Mouse (Mus musculus): ENCODE results near the gene Ctsw. TPM values are rescaled to one million over a fixed set of nuclear protein-coding genes. Genes with fewer than 3 reads are reported as not detected.

The Ctsw gene
- total and polyA plus RNA-seq, 3 experiments, result not detected

GRCm38 (mm10) chr19:5444954-5445353 is 23.4 kb downstream of the Ctsw start:
- no peak for DNase-seq (ENCODE audit: low spot score)
- Histone ChIP-seq H3K9me3 (replicated peaks) (peaks cover 6% of the 10 kb centered on the region), H3K4me1 (ENCODE audit: insufficient read depth, low read depth, low read length) (peaks cover 28% of the 10 kb centered on the region), H3K4me3 (ENCODE audit: low read depth, low read length) (no peak overlapping the region), H3K27me3 (ENCODE audit: insufficient read depth, low read length) (peaks cover 45% of the 10 kb centered on the region), H3K36me3 (replicated peaks) (peaks cover 4% of the 10 kb centered on the region)
- TF ChIP-seq TAL1 (conservative IDR thresholded peaks at IDR 0.05; ENCODE audit: low read depth, low read length) (no peak), GATA2 (IDR thresholded peaks at IDR 0.05; ENCODE audit: borderline replicate concordance, low read depth, low read length) (no peak), CTCF (IDR thresholded peaks at IDR 0.05; ENCODE audit: low read depth, low read length) (no peak), POLR2AphosphoS5 (IDR thresholded peaks at IDR 0.05; ENCODE audit: insufficient replicate concordance, low read depth, low read length) (no peak)
- ATAC-seq (ENCODE audit: extremely low read depth, insufficient number of reproducible peaks, low FRiP score, poor library complexity, severe bottlenecking), result no peak

- peaks cover 1% of the 10 kb centered on the region for H3K36me3 ChIP-seq (replicated peaks)
- TF ChIP-seq POLR2AphosphoS5 (IDR thresholded peaks at IDR 0.05; ENCODE audit: insufficient replicate concordance, low read depth, low read length) (no peak), GATA1 (IDR thresholded peaks at IDR 0.05; ENCODE audit: borderline replicate concordance, low read length) (no peak), GATA2 (IDR thresholded peaks at IDR 0.05; ENCODE audit: borderline replicate concordance, low read depth, low read length) (no peak), CTCF (IDR thresholded peaks at IDR 0.05; ENCODE audit: low read depth, low read length) (no peak), TAL1 (conservative IDR thresholded peaks at IDR 0.05; ENCODE audit: low read depth, low read length) (no peak)
- no peak overlapping the region for H3K4me3 ChIP-seq (ENCODE audit: low read depth, low read length)
- H3K27me3 ChIP-seq (ENCODE audit: insufficient read depth, low read length), result peaks cover 45% of the 10 kb centered on the region
- H3K9me3 ChIP-seq (replicated peaks), result peaks cover 6% of the 10 kb centered on the region
- ATAC-seq (ENCODE audit: extremely low read depth, insufficient number of reproducible peaks, low FRiP score, poor library complexity, severe bottlenecking), result no peak
- peaks cover 25% of the 10 kb centered on the region for H3K4me1 ChIP-seq (ENCODE audit: insufficient read depth, low read depth, low read length)
- DNase-seq (ENCODE audit: low spot score), result no peak
Observed at GRCm38 (mm10) chr19:5444371-5444908, 23.9 kb downstream of the Ctsw start.

GRCm38 (mm10) chr19:5433951-5434350 is 34.4 kb downstream of the Ctsw start:
- Histone ChIP-seq H3K4me3 (ENCODE audit: low read depth, low read length) (peak overlapping the region; percentile 70; the same call in 1 of the 2 replicates), H3K9me3 (replicated peaks) (no peaks in the 10 kb centered on the region), H3K36me3 (replicated peaks) (peaks cover 15% of the 10 kb centered on the region), H3K4me1 (ENCODE audit: insufficient read depth, low read depth, low read length) (peaks cover 26% of the 10 kb centered on the region), H3K27me3 (ENCODE audit: insufficient read depth, low read length) (peaks cover 26% of the 10 kb centered on the region)
- TF ChIP-seq POLR2AphosphoS5 (IDR thresholded peaks at IDR 0.05; ENCODE audit: insufficient replicate concordance, low read depth, low read length), result no peak
- no peak for TF ChIP-seq CTCF (IDR thresholded peaks at IDR 0.05; ENCODE audit: low read depth, low read length)
- no peak for TF ChIP-seq GATA2 (IDR thresholded peaks at IDR 0.05; ENCODE audit: borderline replicate concordance, low read depth, low read length)
- TF ChIP-seq GATA1 (IDR thresholded peaks at IDR 0.05; ENCODE audit: borderline replicate concordance, low read length), result no peak
- no peak for TF ChIP-seq TAL1 (conservative IDR thresholded peaks at IDR 0.05; ENCODE audit: low read depth, low read length)
- no peak for DNase-seq (ENCODE audit: low spot score)
- ATAC-seq (ENCODE audit: extremely low read depth, insufficient number of reproducible peaks, low FRiP score, poor library complexity, severe bottlenecking), result no peak

GRCm38 (mm10) chr19:5432992-5433852 is 35.1 kb downstream of the Ctsw start:
- Histone ChIP-seq H3K9me3 (replicated peaks) (no peaks in the 10 kb centered on the region), H3K36me3 (replicated peaks) (peaks cover 21% of the 10 kb centered on the region), H3K4me1 (ENCODE audit: insufficient read depth, low read depth, low read length) (peaks cover 28% of the 10 kb centered on the region), H3K27me3 (ENCODE audit: insufficient read depth, low read length) (peaks cover 26% of the 10 kb centered on the region), H3K4me3 (ENCODE audit: low read depth, low read length) (peak overlapping the region; percentile 70)
- peak; percentile 28; the same call in 1 of the 2 replicates for ATAC-seq (ENCODE audit: extremely low read depth, insufficient number of reproducible peaks, low FRiP score, poor library complexity, severe bottlenecking)
- DNase-seq (ENCODE audit: low spot score), result peak; percentile 52
- TF ChIP-seq GATA1 (IDR thresholded peaks at IDR 0.05; ENCODE audit: borderline replicate concordance, low read length), result no peak
- no peak for TF ChIP-seq CTCF (IDR thresholded peaks at IDR 0.05; ENCODE audit: low read depth, low read length)
- no peak for TF ChIP-seq TAL1 (conservative IDR thresholded peaks at IDR 0.05; ENCODE audit: low read depth, low read length)
- no peak for TF ChIP-seq GATA2 (IDR thresholded peaks at IDR 0.05; ENCODE audit: borderline replicate concordance, low read depth, low read length)
- no peak for TF ChIP-seq POLR2AphosphoS5 (IDR thresholded peaks at IDR 0.05; ENCODE audit: insufficient replicate concordance, low read depth, low read length)

- Histone ChIP-seq H3K9me3 (replicated peaks) (no peaks in the 10 kb centered on the region), H3K4me1 (ENCODE audit: insufficient read depth, low read depth, low read length) (peaks cover 36% of the 10 kb centered on the region), H3K4me3 (ENCODE audit: low read depth, low read length) (no peak overlapping the region), H3K36me3 (replicated peaks) (peaks cover 31% of the 10 kb centered on the region), H3K27me3 (ENCODE audit: insufficient read depth, low read length) (peaks cover 21% of the 10 kb centered on the region)
- ATAC-seq (ENCODE audit: extremely low read depth, insufficient number of reproducible peaks, low FRiP score, poor library complexity, severe bottlenecking), result no peak
- no peak for DNase-seq (ENCODE audit: low spot score)
- TF ChIP-seq TAL1 (conservative IDR thresholded peaks at IDR 0.05; ENCODE audit: low read depth, low read length) (no peak), CTCF (IDR thresholded peaks at IDR 0.05; ENCODE audit: low read depth, low read length) (no peak), POLR2AphosphoS5 (IDR thresholded peaks at IDR 0.05; ENCODE audit: insufficient replicate concordance, low read depth, low read length) (no peak), GATA1 (IDR thresholded peaks at IDR 0.05; ENCODE audit: borderline replicate concordance, low read length) (no peak), GATA2 (IDR thresholded peaks at IDR 0.05; ENCODE audit: borderline replicate concordance, low read depth, low read length) (no peak)
Observed at GRCm38 (mm10) chr19:5431911-5432464, 36.3 kb downstream of the Ctsw start.

- no peak for DNase-seq (ENCODE audit: low spot score)
- no peak for ATAC-seq (ENCODE audit: extremely low read depth, insufficient number of reproducible peaks, low FRiP score, poor library complexity, severe bottlenecking)
Observed at GRCm38 (mm10) chr19:5430408-5430807, 37.9 kb downstream of the Ctsw start.

More at GRCm38 (mm10) chr19:5430408-5430807, 37.9 kb downstream of the Ctsw start:
- no peak for TF ChIP-seq CTCF (IDR thresholded peaks at IDR 0.05; ENCODE audit: low read depth, low read length)
- no peak for TF ChIP-seq TAL1 (conservative IDR thresholded peaks at IDR 0.05; ENCODE audit: low read depth, low read length)
- no peak for TF ChIP-seq POLR2AphosphoS5 (IDR thresholded peaks at IDR 0.05; ENCODE audit: insufficient replicate concordance, low read depth, low read length)
- TF ChIP-seq GATA2 (IDR thresholded peaks at IDR 0.05; ENCODE audit: borderline replicate concordance, low read depth, low read length), result no peak
- no peak for TF ChIP-seq GATA1 (IDR thresholded peaks at IDR 0.05; ENCODE audit: borderline replicate concordance, low read length)
- H3K4me1 ChIP-seq (ENCODE audit: insufficient read depth, low read depth, low read length), result peaks cover 50% of the 10 kb centered on the region
- H3K27me3 ChIP-seq (ENCODE audit: insufficient read depth, low read length), result peaks cover 16% of the 10 kb centered on the region
- H3K9me3 ChIP-seq (replicated peaks), result no peaks in the 10 kb centered on the region
- no peak overlapping the region for H3K4me3 ChIP-seq (ENCODE audit: low read depth, low read length)
- peaks cover 44% of the 10 kb centered on the region for H3K36me3 ChIP-seq (replicated peaks)
